Mouse (Mus musculus) CD4-positive, CD25-positive, alpha-beta regulatory T cell, adult 2 months (primary cell): ENCODE results near the gene Snx8.

Source experiments
- DNase-seq: peaks from one replicate; pipeline ENCODE4 v3.0.0-alpha.2; 2012; ENCODE audit warnings: low read depth, low spot score

Snx8 gene

GRCm38 (mm10) chr5:140346050-140346449 lies 43.0 kb downstream of the Snx8 start:
- no peak for DNase-seq

- no peak for DNase-seq
Measured at GRCm38 (mm10) chr5:140345244-140345643, 43.8 kb downstream of the Snx8 start.

GRCm38 (mm10) chr5:140342880-140343279 lies 46.2 kb downstream of the Snx8 start:
- DNase-seq: no peak

- DNase-seq: no peak
Measured at GRCm38 (mm10) chr5:140339836-140340235, 49.2 kb downstream of the Snx8 start.

- peak; percentile 31 for DNase-seq
Measured at GRCm38 (mm10) chr5:140338779-140339178, 50.3 kb downstream of the Snx8 start.

- peak; percentile 68 for DNase-seq
Measured at GRCm38 (mm10) chr5:140336680-140337079, 52.4 kb downstream of the Snx8 start.

GRCm38 (mm10) chr5:140333631-140334030 lies 55.4 kb downstream of the Snx8 start:
- peak; percentile 58 for DNase-seq

- DNase-seq: no peak
Measured at GRCm38 (mm10) chr5:140332519-140332918, 56.5 kb downstream of the Snx8 start.

- DNase-seq: peak; percentile 90
Measured at GRCm38 (mm10) chr5:140331615-140332512, 57.2 kb downstream of the Snx8 start, which contains the start of gene Mrm2. Gene Mrm2, minus strand, starts transcription at chr5:140331898.

GRCm38 (mm10) chr5:140324058-140324457 lies 65.0 kb downstream of the Snx8 start:
- DNase-seq: no peak

- peak; percentile 38 for DNase-seq
Measured at GRCm38 (mm10) chr5:140321756-140322575, 67.1 kb downstream of the Snx8 start.

GRCm38 (mm10) chr5:140321042-140321755 lies 67.9 kb downstream of the Snx8 start, which contains the start of the genes Mad1l1 and Nudt1:
Gene Mad1l1, minus strand, starts transcription at chr5:140321552.
Gene Nudt1, plus strand, starts transcription at chr5:140321656.
- peak; percentile 96 for DNase-seq

- no peak for DNase-seq
Measured at GRCm38 (mm10) chr5:140316716-140317115, 72.3 kb downstream of the Snx8 start.

- no peak for DNase-seq
Measured at GRCm38 (mm10) chr5:140307602-140308001, 81.5 kb downstream of the Snx8 start.

- DNase-seq: no peak
Measured at GRCm38 (mm10) chr5:140306016-140306415, 83.0 kb downstream of the Snx8 start.

- no peak for DNase-seq
Measured at GRCm38 (mm10) chr5:140298291-140298690, 90.8 kb downstream of the Snx8 start.

GRCm38 (mm10) chr5:140292152-140292551 lies 96.9 kb downstream of the Snx8 start:
- peak; percentile 88 for DNase-seq
